Mouse (Mus musculus) kidney, adult 2 months (tissue): ENCODE data around the gene Gm16253.

Experiments
- CTCF ChIP-seq: fragments of 200-500 bp; conservative IDR thresholded peaks from 2 replicates; pipeline ENCODE4 v1.5.1; 2011; ENCODE audit warnings: low read depth, mild to moderate bottlenecking, control low read depth, low read length, moderate library complexity, mixed read lengths; ENCODE audit not compliant: insufficient read depth, insufficient read length
- POLR2A ChIP-seq: fragments of 200-500 bp; IDR thresholded peaks from one replicate; pipeline ENCODE4 v1.6.1; 2011; ENCODE audit warnings: low read depth, low read length, control low read depth

- no peak for TF ChIP-seq CTCF
- no peak for TF ChIP-seq POLR2A
These were observed 31.2 kb upstream of the Gm16253 start for GRCm38 (mm10) chr3:96545565-96545964.
